Mouse (Mus musculus): ENCODE measurements around the gene Smim9. TPM values are rescaled to one million over a fixed set of nuclear protein-coding genes. Genes with fewer than 3 reads are reported as not detected.

Smim9 gene
- polyA plus RNA-seq, 1 experiment from 2014 or later: not detected

GRCm38 (mm10) chrX:75126893-75127292 is 36.7 kb downstream of the Smim9 start:
- Histone ChIP-seq H3K36me3 (no peaks in the 10 kb centered on the region), H3K27ac (no peak overlapping the region), H3K4me1 (no peaks in the 10 kb centered on the region), H3K4me3 (no peak overlapping the region), H3K9ac (no peak overlapping the region), H3K27me3 (replicated peaks) (no peaks in the 10 kb centered on the region), H3K9me3 (no peaks in the 10 kb centered on the region), H3K4me2 (replicated peaks) (no peak overlapping the region)
- no peak for ATAC-seq (ENCODE audit: low FRiP score, low read depth)

- Histone ChIP-seq H3K36me3 (no peaks in the 10 kb centered on the region), H3K27ac (no peak overlapping the region), H3K9ac (no peak overlapping the region), H3K4me2 (replicated peaks) (no peak overlapping the region), H3K9me3 (no peaks in the 10 kb centered on the region), H3K4me1 (no peaks in the 10 kb centered on the region), H3K4me3 (no peak overlapping the region), H3K27me3 (replicated peaks) (no peaks in the 10 kb centered on the region)
- WGBS: 94% methylated on average over 3 of the region's 3 CpGs
- no peak for ATAC-seq (ENCODE audit: low FRiP score, low read depth)
Observed at GRCm38 (mm10) chrX:75125606-75126005, 38.0 kb downstream of the Smim9 start.

DNA sequence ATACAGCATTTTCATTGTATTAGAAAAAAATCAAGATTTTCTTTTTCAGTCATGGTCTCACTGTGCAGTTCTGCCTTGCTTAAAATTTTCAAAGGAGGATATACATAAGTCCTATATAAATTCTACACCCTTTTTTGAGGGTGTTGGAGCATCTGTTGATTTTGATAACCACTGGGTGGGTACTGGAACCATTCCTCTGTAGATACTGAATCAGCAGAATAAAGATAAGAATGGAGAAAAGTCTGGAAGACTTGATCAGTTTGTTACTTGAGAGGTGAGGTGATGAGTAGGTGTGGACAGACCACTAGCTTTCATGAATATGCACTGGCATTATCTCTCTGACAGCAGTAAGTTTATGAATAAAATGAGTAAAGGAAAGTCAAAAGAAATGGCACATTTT is 48.0 kb downstream of the Smim9 start:
- H3K9ac ChIP-seq: no peak overlapping the region
- H3K9me3 ChIP-seq: no peaks in the 10 kb centered on the region
- peaks cover 4% of the 10 kb centered on the region; the same call in 1 of the 2 replicates for H3K36me3 ChIP-seq
- ATAC-seq (ENCODE audit: low FRiP score, low read depth): no peak
- no peak overlapping the region for H3K4me2 ChIP-seq (replicated peaks)
- H3K4me1 ChIP-seq: no peaks in the 10 kb centered on the region
- no peak overlapping the region for H3K27ac ChIP-seq
- H3K4me3 ChIP-seq: no peak overlapping the region
- no peaks in the 10 kb centered on the region for H3K27me3 ChIP-seq (replicated peaks)

GRCm38 (mm10) chrX:75102293-75102692 is 61.3 kb downstream of the Smim9 start:
- Histone ChIP-seq H3K4me2 (replicated peaks) (no peak overlapping the region), H3K9ac (no peak overlapping the region), H3K4me1 (no peaks in the 10 kb centered on the region), H3K27me3 (replicated peaks) (no peaks in the 10 kb centered on the region), H3K4me3 (no peak overlapping the region), H3K27ac (no peak overlapping the region), H3K36me3 (peaks cover 28% of the 10 kb centered on the region), H3K9me3 (no peaks in the 10 kb centered on the region)
- ATAC-seq (ENCODE audit: low FRiP score, low read depth): no peak
- WGBS: 91% methylated on average over 6 of the region's 6 CpGs

GRCm38 (mm10) chrX:75098799-75099198 is 64.8 kb downstream of the Smim9 start:
- Histone ChIP-seq H3K27me3 (replicated peaks) (no peaks in the 10 kb centered on the region), H3K4me3 (no peak overlapping the region), H3K4me1 (no peaks in the 10 kb centered on the region), H3K36me3 (peaks cover 10% of the 10 kb centered on the region), H3K27ac (no peak overlapping the region), H3K4me2 (replicated peaks) (no peak overlapping the region), H3K9ac (no peak overlapping the region), H3K9me3 (no peaks in the 10 kb centered on the region)
- WGBS: 92% methylated on average over 8 of the region's 8 CpGs
- no peak for ATAC-seq (ENCODE audit: low FRiP score, low read depth)

- Histone ChIP-seq H3K36me3 (peaks cover 4% of the 10 kb centered on the region; the same call in 1 of the 2 replicates), H3K27ac (no peak overlapping the region), H3K9ac (peak overlapping the region; percentile 56), H3K4me3 (peak overlapping the region; percentile 48), H3K4me2 (replicated peaks) (peak overlapping the region; percentile 58), H3K9me3 (no peaks in the 10 kb centered on the region), H3K4me1 (no peaks in the 10 kb centered on the region), H3K27me3 (replicated peaks) (no peaks in the 10 kb centered on the region)
- WGBS: 17% methylated on average over 23 of the region's 23 CpGs
- peak; percentile 22 for ATAC-seq (ENCODE audit: low FRiP score, low read depth)
Observed at GRCm38 (mm10) chrX:75096163-75096770, 67.3 kb downstream of the Smim9 start.

Other genes with a start within 250 kb of the Smim9 start
- gene Gab3, start 78.3 kb downstream of the Smim9 start, polyA plus RNA-seq (2016; fragmentation: Nextera tagmentation; extraction: Ambion mirVana): 0.92 and 1.4 TPM in 2 replicates
- 85.5 and 85.6 TPM in 2 replicates for gene Dkc1, start 67.9 kb downstream of the Smim9 start, polyA plus RNA-seq (2016; fragmentation: Nextera tagmentation; extraction: Ambion mirVana)
- gene Mpp1, start 32.8 kb downstream of the Smim9 start, polyA plus RNA-seq (2016; fragmentation: Nextera tagmentation; extraction: Ambion mirVana): 23.7 and 26.1 TPM in 2 replicates
- gene Fundc2, start 218.6 kb upstream of the Smim9 start, polyA plus RNA-seq (2016; fragmentation: Nextera tagmentation; extraction: Ambion mirVana): 30.0 and 36.2 TPM in 2 replicates
- gene F8, start 218.8 kb upstream of the Smim9 start, polyA plus RNA-seq (2016; fragmentation: Nextera tagmentation; extraction: Ambion mirVana): 0.89 and 1.6 TPM in 2 replicates

All from neural tube, embryonic 12.5 days (tissue).